Mouse (Mus musculus) neutrophil, adult 5-6 weeks (primary cell): ENCODE measurements around the gene Rnf19b. TPM values are rescaled to one million over a fixed set of nuclear protein-coding genes. Genes with fewer than 3 reads are reported as not detected.
A peak's percentile ranks its signal among the peaks of the same experiment; 100 is the strongest.

Experiments
- ATAC-seq: fragments of 151-379, 151-347 bp; 2 replicates; pipeline ENCODE4 v1.8.0; 2017; ENCODE audit warnings: mild to moderate bottlenecking, moderate TSS enrichment; ENCODE audit not compliant: insufficient number of reproducible peaks, poor library complexity, low FRiP score, severe bottlenecking; ENCODE audit errors: extremely low read depth
- total RNA-seq: library from RNA; stranded (forward); fragments of 200-1000 nt; gene quantifications from 2 replicates; pipeline ENCODE4 v1.2.3, GENCODE M21; 2017

The Rnf19b gene
- total RNA-seq, 1 experiment from 2014 or later, result 196 TPM

DNA sequence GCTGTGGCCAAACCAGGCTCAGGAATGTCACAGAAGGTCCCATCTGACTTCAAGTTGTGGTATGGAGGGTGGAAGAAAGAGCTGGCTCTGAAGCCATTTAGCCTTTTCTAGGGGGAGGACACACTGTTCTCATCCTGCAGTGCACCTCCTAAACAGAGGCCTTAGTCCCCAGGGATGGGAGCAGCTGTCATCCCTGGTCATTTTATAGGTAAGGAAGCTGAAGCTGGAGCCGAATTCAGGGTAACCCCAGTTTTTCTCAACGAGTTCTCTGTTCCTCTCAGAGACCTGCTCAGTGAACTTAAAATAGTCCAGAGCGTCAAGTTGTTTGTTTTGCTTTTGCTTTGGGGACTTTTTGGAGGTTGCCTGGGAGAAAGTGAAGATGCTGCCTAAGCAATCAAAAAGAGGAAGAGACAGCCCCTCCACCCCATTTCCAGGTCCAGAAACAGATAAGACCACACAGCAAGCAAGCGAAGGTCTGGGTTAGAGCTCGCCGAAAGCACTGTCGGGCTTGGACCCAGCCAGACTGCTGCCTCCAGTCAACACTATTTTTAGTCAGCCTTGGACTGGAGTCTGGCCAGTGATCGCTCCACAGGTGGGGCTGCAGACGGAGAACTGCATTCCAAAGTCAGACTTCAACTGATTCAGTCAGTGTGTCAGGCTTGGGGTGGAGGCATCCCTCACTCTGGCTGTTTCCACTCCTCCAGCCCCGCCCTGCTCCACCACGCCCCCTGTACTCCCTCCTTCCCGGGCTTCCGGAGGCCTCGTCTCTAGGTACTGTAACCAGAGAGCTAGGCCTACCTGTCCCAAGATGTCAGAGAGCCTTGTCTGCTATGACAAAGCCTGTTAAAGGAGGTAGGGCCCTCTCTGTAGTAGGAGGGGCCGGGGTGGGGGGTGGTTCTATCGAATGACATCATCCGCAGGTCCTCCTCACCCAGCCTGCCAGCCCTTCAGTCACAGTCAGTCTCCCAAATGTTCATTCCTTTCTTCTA lies 24.8 kb upstream of the Rnf19b start:
- peak; percentile 34 for ATAC-seq

DNA sequence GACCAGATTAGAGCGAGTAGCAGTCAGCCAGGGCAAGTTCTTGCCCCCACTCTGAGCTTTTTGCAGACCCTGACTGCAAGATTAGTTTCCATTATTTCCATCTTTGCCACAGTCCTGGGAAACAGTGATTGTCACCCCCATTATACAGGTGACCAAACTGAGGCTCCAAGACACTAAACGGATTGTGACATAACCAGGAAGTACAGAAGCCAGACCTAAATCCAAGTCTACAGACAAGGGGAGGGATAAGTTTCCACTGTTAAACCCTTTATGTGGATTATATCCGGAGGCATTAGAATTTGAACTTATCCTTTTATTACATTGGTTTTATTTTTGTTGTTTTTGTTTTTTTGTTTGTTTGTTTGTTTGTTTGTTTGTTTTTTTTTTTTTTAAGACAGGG lies 23.8 kb upstream of the Rnf19b start:
- ATAC-seq, result no peak

DNA sequence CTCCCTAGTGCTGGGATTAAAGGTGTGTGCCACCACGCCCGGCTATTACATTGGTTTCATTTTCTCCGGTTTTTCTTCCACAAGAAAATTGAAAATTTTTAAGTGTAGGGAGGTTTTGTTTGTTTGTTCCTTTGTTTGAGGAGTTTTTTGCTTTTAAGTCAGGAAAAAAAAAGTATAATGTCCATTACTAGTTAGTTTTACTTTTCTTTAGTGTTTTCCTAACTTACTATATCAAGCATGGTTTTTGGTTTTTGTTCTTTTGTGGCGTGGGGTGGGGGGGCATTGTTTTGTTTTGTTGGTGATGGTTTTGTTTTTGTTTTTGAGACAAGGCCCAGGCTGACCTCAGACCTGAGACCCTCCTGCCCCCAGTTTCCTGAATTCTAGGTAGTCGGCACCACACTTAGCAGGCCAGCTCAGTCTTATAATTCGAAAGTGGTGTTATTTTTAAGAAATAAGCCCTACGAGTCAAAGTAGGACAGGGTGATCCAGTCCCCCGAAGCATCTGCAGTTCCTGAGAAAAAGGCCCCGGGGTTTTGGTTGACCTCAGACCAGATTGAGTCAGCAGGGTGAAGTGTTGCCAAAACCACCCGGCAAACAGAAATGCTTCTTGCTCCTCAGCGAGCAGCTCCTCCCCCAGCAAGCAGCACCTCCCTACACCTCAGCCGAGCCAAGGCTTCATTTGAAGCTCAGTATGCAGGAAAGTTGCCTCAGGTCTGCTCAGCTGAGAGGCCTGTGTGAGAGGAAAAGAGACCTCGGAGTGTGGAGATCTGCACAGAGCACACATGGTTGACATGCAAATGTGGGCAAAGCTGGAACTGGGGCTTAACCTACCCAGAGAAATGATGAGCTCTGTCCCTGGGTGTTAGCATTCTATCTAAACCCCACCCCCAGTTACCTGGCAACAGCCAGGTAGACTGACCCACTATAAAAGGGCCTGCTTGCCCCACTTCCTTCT lies 23.1 kb upstream of the Rnf19b start:
- peak; percentile 55 for ATAC-seq

GRCm38 (mm10) chr4:129035851-129036445 lies 22.1 kb upstream of the Rnf19b start:
- ATAC-seq, result no peak

DNA sequence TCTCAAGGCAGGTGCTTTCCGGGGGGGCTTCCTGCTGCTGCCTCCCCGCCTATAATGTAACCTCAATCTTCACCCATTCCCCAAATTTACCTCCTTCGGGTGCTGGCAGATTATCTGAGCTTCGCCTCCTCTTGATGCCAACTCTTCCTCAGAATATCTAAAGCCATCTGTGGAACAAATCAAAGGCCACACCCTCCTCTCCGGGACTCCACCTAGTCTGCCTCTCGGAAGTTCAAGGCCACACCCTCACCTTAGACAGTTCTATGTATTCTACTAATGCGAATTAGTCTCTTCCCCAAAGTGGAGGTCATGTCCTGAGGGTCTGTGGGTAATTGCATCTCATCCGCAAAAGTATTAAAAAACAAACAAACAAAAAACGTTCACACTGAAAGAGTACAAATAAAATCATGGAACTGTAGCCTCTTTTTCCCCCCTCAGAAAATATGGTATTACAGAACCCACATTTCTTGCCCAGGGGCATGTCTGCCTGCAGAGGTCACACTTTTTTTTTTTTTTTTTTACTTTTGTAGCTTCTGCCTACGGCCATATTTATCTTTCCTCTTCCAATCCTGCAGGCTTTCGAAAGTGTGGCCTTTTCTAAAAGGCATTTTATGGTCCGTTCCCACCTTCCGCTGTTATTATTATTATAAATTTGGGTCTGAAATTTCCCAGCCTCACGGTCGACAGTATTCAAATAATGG lies 10.2 kb upstream of the Rnf19b start:
- ATAC-seq, result no peak

DNA sequence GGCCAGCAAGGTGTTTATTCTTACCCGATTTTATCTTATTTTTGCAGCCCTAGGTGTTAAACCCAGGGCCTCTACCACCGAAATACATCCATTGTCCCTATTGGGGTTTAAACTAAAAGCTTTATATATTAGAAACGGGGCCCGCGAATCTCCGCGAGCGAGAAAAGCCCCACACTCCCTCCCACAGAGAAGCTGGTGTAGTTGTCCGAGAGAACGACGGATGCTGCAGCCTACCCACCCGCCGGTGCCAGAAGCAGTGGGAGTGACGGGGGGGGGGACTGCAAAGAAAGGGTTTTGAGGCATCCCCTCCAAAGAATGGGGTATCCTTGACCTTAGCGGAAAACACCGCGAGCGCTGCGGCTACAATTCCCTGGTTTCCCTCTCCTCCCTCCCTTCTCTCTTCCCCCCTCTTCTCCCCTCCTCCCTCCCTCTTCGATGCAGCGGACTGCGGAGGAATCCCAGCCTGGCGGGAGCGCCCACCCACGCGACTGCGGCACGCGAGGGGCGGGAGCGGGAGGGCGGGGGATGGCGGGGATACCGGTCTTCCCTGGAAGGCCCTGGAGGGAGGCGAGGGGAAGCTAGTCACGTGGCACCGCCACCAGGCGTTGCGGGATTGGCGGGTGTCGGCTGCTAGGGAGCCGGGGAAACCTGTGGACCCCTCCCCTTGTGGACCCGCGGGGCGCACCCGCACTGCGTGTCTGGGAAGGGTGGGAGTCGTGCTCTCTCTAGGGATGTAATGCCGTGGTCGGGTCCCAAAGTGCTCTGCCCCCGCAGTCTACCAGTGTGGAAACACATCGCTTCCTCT lies 9.4 kb upstream of the Rnf19b start:
- peak; percentile 77 for ATAC-seq

DNA sequence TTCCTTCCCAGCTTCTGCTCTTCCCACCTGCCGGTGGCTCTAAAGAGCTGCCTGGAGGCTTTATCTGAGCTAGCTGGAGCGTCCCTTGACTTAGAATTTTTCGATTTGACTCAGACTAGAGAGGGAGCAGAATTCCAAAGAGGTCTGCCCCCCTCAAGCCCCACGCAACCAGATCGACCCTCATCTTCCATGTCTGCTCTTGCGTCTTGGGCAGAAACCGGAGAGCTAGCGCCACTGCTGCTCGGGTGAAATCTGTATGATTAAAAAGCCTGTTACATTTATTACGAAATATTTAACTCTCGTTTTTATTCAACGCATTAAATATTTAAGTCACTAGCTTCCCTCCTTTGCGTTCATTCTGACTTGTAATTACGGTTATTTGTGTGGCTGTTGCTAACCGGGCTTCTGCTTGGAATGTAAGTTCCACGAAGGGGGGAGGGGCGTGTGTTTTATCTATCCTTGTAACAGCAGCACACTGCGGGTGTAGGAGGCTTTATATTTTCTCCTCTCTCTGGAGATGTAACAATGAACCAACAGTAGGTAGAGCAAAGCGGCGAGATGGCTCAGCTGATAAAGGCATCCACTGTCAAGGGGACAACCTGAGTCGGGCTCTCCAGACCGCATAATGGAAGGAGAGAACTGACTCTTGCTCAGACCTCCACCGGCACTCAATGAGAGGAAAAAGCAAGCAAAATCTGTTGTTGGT lies 8.6 kb upstream of the Rnf19b start:
- ATAC-seq, result no peak

DNA sequence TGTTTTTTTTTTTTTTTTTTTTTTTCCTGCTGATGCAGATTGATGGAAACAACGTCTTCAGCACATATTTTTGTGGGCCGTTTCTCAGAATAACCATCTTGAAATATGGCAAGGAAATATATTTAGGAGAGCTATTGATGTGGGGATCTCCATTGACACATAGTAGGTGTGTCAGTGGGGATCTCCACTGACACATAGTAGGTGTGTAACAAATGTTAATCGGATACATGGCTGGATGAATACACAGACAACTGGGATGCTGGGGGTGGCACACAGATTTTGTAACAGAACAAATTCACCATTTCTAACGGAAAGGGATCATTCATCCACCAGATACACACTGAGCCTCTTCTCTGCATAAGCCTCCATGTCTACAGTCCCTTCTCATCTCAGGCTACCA lies 7.7 kb upstream of the Rnf19b start:
- no peak for ATAC-seq

DNA sequence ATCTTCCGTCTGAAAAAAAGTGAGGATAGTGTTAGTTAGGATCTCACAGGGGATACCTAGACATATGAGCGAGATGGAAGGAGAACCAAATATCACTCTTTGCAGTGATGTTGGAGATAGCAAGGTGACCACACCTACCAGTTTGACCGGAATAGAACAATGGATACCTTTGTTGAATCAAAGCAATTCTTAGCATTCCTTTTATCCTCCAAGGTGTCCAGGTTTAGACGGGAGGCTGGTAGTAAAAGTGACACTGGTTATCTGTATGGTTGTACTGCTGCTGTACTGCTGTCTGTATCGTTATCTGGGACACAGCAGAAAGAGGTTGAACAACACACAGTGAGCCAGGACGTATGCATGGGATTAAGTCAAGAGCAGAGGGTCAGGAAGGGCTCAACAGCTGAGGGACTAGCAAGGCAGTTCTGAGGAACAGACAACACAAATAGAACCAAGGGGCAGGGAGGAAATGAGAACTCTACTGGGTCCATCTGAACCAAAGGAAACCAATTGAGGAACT lies 7.1 kb upstream of the Rnf19b start:
- ATAC-seq, result no peak

DNA sequence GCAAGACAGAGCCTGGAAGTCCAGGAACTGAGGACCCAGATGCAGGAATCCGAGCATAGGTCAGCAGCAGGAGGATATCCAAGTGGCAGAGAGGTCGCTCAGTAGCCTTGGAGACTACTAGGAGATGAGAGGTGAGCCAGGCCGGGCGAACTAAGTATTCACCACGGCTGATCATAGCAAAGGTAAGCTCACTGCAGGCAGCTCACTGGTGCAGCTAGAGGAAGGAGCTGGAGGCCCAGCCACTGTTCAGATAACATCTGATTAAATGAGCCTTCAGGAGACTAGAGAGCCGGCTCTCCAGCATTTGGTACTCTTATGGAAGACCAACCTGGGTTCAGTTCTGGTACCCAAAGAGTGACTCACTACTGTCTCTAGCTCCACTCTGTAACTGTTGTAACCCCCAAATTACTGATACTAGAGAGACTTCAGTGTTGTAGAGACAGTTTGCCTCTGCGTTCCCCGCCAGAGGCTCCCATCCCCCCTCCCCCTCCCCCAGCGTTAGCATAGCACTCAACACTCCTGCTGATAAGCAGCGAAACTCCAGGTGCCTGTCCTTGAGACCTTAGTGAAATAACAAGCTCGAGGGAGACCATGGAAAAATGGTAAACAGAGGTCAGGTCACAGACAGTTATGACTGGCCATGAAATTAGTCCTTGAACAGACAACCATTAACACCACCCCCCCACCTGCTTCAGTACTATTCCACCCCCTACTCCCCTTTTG lies 6.4 kb upstream of the Rnf19b start:
- ATAC-seq, result no peak

GRCm38 (mm10) chr4:129054757-129055156 lies 3.3 kb upstream of the Rnf19b start:
- no peak for ATAC-seq

DNA sequence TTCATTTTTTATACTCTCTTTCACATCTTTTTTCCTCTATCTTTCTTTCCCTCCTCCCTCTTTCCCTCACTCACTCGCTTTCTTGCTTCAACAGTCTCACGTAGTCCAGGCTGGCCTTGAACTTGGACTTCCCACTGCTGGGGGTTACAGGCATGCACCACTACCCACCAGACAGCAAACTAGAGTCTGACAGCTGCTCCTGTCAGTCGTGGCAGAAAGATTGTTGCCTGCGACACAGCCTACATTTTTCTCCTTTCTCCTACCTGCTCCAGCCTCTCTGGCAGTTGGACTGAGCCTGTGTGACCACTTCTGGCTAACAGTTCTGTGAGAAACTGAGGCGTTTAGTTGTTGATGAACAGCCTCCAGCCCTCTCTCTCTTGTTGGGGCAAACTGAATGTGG lies 2.5 kb upstream of the Rnf19b start:
- ATAC-seq, result no peak

DNA sequence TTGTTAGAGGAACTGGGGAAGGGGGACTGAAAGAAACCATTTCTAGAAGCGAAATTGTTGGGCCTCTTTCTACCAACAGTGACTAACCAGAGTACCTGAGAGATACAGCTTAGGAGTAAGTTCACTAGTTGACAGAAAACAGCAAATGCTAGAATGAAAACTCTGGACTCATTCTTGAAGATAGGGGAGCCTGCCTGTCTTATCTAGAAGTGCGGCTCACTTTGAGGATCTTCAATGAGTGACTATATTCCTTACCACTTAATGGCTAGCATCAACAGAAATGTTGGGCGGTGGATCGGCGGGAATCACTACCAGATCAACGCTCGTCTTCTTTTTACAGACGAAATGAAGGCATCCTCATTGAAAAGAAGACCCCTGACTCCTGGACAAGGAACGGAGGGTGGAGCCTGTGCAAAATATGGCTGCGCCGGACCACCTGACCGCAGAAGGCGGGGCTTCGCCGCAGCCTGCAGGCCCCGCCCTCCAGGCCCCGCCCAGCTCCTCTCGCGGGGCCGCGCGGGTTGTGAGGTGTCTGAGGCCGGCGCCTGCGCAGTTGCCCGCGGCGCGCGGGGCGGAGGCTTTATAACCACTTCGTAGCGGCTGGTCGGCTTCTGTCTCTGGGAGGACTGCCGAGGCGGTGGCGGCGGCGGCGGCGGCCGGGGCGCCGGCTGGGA lies 401 bp upstream of the Rnf19b start:
- ATAC-seq, result peak; percentile 56

DNA sequence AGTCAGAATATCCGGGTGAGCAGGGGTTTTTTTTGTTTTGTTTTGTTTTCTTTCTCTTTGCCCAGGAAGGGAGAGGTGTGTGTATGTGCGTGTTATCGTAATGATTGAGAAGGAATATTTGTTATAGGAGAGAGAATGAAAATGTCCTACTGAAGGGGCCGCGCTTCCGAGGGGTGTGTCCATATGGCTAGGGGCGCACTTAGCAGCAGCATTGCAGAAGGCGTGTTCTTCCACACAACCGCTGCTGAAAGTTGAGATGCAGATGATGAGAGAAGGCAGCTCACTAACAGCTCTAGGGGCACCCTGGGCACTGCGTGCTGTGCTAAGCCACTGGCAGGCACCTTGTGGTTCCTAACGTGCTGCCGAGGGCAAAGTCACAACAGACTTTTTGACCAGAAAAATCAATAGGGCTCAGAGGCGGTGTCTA lies 1.1 kb downstream of the Rnf19b start:
- peak; percentile 21; the same call in 1 of the 2 replicates for ATAC-seq

GRCm38 (mm10) chr4:129059922-129060321 lies 1.9 kb downstream of the Rnf19b start:
- peak; percentile 42; the same call in 1 of the 2 replicates for ATAC-seq

DNA sequence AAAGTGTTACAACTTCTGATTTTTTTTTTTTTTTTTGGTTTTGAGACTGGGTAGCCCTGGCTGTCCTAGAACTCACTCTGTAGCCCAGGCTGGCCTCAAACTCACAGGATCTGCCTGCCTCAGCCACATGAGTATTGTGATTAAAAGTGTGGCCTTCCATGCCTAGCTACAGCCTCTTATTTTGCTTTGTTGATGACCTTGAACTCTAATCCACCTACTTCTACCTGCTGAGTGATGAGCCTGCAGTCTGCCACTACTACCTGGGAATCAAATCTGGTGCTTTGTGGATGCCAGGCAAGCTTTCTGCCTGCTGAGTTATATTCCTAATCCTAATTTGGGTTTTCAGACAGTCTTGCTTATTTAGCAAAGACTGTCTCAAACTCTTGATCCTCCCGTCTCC lies 3.4 kb downstream of the Rnf19b start:
- ATAC-seq, result no peak
